Mouse (Mus musculus) midbrain, postnatal 0 days (tissue): ENCODE data around the gene Tango2. TPM values are rescaled to one million over a fixed set of nuclear protein-coding genes. Genes with fewer than 3 reads are reported as not detected.

Experiments
- ATAC-seq: fragments of 200-750 bp; cut with Nextera tagmentation; 2 replicates; pipeline ENCODE4 v1.8.0; 2017; ENCODE audit warnings: moderate number of reproducible peaks, mild to moderate bottlenecking, moderate TSS enrichment, moderate library complexity; ENCODE audit not compliant: low FRiP score
- DNase-seq: peaks from one replicate; pipeline ENCODE4 v3.0.0-alpha.2; 2015; ENCODE audit warnings: low spot score
- H3K27ac ChIP-seq: fragments of 300-500 bp; sonication (generic); 2 replicates; pipeline ENCODE4 v1.5.1; 2014; ENCODE audit warnings: low read depth, mild to moderate bottlenecking, low read length, mixed read lengths
- H3K27me3 ChIP-seq: fragments of 300-500 bp; sonication (generic); 2 replicates; pipeline ENCODE4 v1.6.1; 2014; ENCODE audit warnings: low read length, control low read depth, mixed read lengths; ENCODE audit not compliant: insufficient read depth
- H3K36me3 ChIP-seq: fragments of 300-500 bp; sonication (generic); 2 replicates; pipeline ENCODE4 v1.6.1; 2014; ENCODE audit warnings: low read length, control low read depth, mixed read lengths; ENCODE audit not compliant: insufficient read depth
- H3K4me1 ChIP-seq: fragments of 300-500 bp; sonication (generic); 2 replicates; pipeline ENCODE4 v1.6.1; 2014; ENCODE audit warnings: mild to moderate bottlenecking, control low read depth, antibody characterized with exemption, low read length, mixed read lengths; ENCODE audit not compliant: insufficient read depth
- H3K4me2 ChIP-seq: fragments of 300-500 bp; sonication (generic); 2 replicates; pipeline ENCODE4 v1.6.1; 2014; ENCODE audit warnings: low read depth, mild to moderate bottlenecking, low read length, mixed read lengths; ENCODE audit not compliant: poor library complexity, severe bottlenecking
- H3K4me3 ChIP-seq: fragments of 300-500 bp; sonication (generic); 2 replicates; pipeline ENCODE4 v1.5.1; 2014; ENCODE audit warnings: low read depth, mild to moderate bottlenecking, low read length, moderate library complexity
- H3K9ac ChIP-seq: fragments of 300-500 bp; sonication (generic); replicated peaks from 2 replicates; pipeline ENCODE4 v1.6.1; 2014; ENCODE audit warnings: mild to moderate bottlenecking, low read length, moderate library complexity, mixed read lengths; ENCODE audit not compliant: poor library complexity, severe bottlenecking
- H3K9me3 ChIP-seq: fragments of 300-500 bp; sonication (generic); 2 replicates; pipeline ENCODE4 v1.6.1; 2016; ENCODE audit warnings: low read length, control low read depth
- CTCF ChIP-seq: IDR thresholded peaks from 2 replicates; pipeline ENCODE4 v1.5.1; 2016; ENCODE audit warnings: antibody characterized with exemption, mild to moderate bottlenecking
- WGBS: fragments of 180-500 bp; shearing (Covaris S2); extraction: QIAGEN DNeasy Blood & Tissue Kit; methylation state at CpG from one replicate; pipeline ENCODE4 v1.1.7; 2014; 5-methylcytosine and 5-hydroxymethylcytosine counted together
- polyA plus RNA-seq: library from polyadenylated mRNA; unstranded; fragments of >200 nt; fragmentation: Nextera tagmentation; extraction: Ambion mirVana; gene quantifications from 2 replicates; pipeline ENCODE4 v1.2.1, GENCODE M21; 2015
- total RNA-seq: library from RNA; depleted of rRNA; stranded (reverse); fragments of >200 nt; gene quantifications from 2 replicates; pipeline ENCODE4 v1.2.3, GENCODE M21; 2014

Gene Tango2
- total and polyA plus RNA-seq, 2 experiments from 2014 or later = 44.1 to 88.0 TPM

- peak; percentile 53 for DNase-seq
- peaks cover 14% of the 10 kb centered on the region; the same call in 1 of the 2 replicates for H3K4me1 ChIP-seq
- H3K36me3 ChIP-seq = peaks cover 8% of the 10 kb centered on the region
- ATAC-seq = peak; percentile 84
- no peaks in the 10 kb centered on the region for H3K9me3 ChIP-seq
- peak overlapping the region; percentile 87 for H3K4me2 ChIP-seq
- peak overlapping the region; percentile 99 for H3K9ac ChIP-seq
- H3K4me3 ChIP-seq = peak overlapping the region; percentile 97
- H3K27me3 ChIP-seq = no peaks in the 10 kb centered on the region
- H3K27ac ChIP-seq = peak overlapping the region; percentile 89
- under 1% methylated on average over 15 of the region's 31 CpGs for WGBS
- TF ChIP-seq CTCF = no peak
These were observed 59.3 kb downstream of the Tango2 start for GRCm38 (mm10) chr16:18288581-18289061.

DNA sequence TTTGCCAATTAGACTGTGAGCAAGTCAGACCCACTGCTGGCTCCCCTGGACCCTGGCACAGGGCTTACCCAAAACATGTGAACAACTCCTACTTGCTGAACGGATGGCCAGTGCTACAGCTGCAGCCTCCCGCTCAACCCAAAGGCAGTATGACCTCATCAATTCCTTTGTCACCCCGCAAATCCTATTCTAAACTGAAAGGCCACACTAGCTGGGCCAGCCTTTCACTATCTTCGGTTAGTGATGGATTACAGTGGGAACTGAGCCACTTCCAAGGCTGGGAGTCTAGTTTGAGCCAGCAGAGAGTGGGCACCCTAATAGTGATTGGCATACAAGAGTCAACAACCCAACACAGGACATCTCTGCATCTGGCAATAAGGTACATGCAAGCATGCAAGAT is 59.7 kb downstream of the Tango2 start:
- Histone ChIP-seq H3K4me2 (peak overlapping the region; percentile 87), H3K9me3 (no peaks in the 10 kb centered on the region), H3K27me3 (no peaks in the 10 kb centered on the region), H3K9ac (peak overlapping the region; percentile 99), H3K36me3 (peaks cover 13% of the 10 kb centered on the region), H3K4me1 (peaks cover 14% of the 10 kb centered on the region; the same call in 1 of the 2 replicates), H3K27ac (peak overlapping the region; percentile 89), H3K4me3 (peak overlapping the region; percentile 97)
- DNase-seq (peak; percentile 37), ATAC-seq (no peak)
- WGBS = 0% methylated on average over 4 of the region's 4 CpGs
- TF ChIP-seq CTCF = no peak

DNA sequence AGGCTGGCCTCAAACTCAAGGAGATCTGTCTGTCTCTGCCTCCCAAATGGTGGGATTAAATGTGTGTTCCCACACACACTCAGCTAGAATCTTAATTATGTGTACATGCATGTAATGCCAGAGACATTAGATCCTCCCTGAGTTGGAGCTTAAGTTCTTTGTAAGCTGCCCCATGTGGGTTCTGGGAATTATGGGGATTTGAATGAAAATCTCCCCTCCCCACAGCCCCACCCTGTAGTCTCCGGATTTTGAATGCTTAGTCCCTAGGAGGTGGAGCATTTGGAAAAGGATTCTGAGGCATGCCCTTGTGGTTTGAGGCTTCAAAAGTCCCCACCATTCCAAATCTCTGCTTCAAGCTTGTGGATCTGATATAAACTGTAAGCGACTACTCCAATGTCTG is 72.7 kb downstream of the Tango2 start:
- TF ChIP-seq CTCF = no peak
- no peak overlapping the region for H3K9ac ChIP-seq
- no peak overlapping the region for H3K4me3 ChIP-seq
- WGBS = 54% methylated on average over 2 of the region's 2 CpGs
- H3K9me3 ChIP-seq = no peaks in the 10 kb centered on the region
- no peak overlapping the region for H3K27ac ChIP-seq
- no peak overlapping the region for H3K4me2 ChIP-seq
- no peaks in the 10 kb centered on the region for H3K4me1 ChIP-seq
- H3K36me3 ChIP-seq = peaks cover 48% of the 10 kb centered on the region
- no peaks in the 10 kb centered on the region for H3K27me3 ChIP-seq
- ATAC-seq (no peak), DNase-seq (no peak)

GRCm38 (mm10) chr16:18268182-18268581 is 79.7 kb downstream of the Tango2 start:
- Histone ChIP-seq H3K36me3 (peaks cover 47% of the 10 kb centered on the region), H3K9ac (no peak overlapping the region), H3K4me2 (no peak overlapping the region), H3K27ac (no peak overlapping the region), H3K9me3 (no peaks in the 10 kb centered on the region), H3K27me3 (no peaks in the 10 kb centered on the region), H3K4me1 (no peaks in the 10 kb centered on the region), H3K4me3 (no peak overlapping the region)
- 88% methylated on average over 5 of the region's 5 CpGs for WGBS
- no peak for ATAC-seq
- peak; percentile 49 for TF ChIP-seq CTCF
- no peak for DNase-seq

GRCm38 (mm10) chr16:18265024-18265423 is 82.9 kb downstream of the Tango2 start:
- no peak overlapping the region for H3K4me2 ChIP-seq
- peaks cover 34% of the 10 kb centered on the region for H3K36me3 ChIP-seq
- TF ChIP-seq CTCF = no peak

DNA sequence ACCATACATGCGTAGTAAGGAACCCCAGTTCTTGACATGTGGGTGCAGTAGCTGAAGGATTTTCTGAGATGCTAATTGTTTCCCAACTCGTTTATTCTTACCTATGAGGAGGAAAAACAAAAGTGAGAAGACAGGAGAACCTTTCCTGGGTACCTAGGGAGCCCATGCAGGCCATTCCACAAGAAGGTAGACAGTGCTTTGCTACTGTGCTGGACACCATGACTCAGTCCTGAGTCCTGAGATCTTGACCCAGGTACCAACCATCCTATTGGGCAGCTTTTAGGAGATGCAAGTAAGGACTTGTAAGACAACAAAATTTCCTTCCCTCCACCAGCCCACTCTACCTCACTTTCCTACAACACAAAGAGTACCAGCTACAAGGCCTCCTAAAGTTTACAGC is 89.7 kb downstream of the Tango2 start, which contains the start of gene Gm49776:
TSS of gene Gm49776 (minus strand) at position 101 of the 400 bp plus-strand sequence.
- no peak within 1 kb of the TSS for H3K4me3 ChIP-seq
- H3K27me3 ChIP-seq = no peaks in the 10 kb centered on the region
- WGBS = 97% methylated on average over 2 of the region's 2 CpGs
- H3K36me3 ChIP-seq = peaks cover 61% of the 10 kb centered on the region
- DNase-seq (no peak), ATAC-seq (no peak)
- H3K27ac ChIP-seq = no peak within 1 kb of the TSS
- no peak for TF ChIP-seq CTCF
- no peak within 1 kb of the TSS for H3K9ac ChIP-seq
- no peak within 1 kb of the TSS for H3K4me2 ChIP-seq
- no peaks in the 10 kb centered on the region for H3K9me3 ChIP-seq
- no peaks in the 10 kb centered on the region for H3K4me1 ChIP-seq

More at GRCm38 (mm10) chr16:18265024-18265423, 82.9 kb downstream of the Tango2 start:
- H3K27ac ChIP-seq = no peak overlapping the region
- H3K9ac ChIP-seq = no peak overlapping the region
- no peak overlapping the region for H3K4me3 ChIP-seq
- no peaks in the 10 kb centered on the region for H3K4me1 ChIP-seq
- H3K9me3 ChIP-seq = no peaks in the 10 kb centered on the region
- H3K27me3 ChIP-seq = no peaks in the 10 kb centered on the region
- WGBS = 68% methylated on average over 2 of the region's 2 CpGs
- no peak for DNase-seq
- ATAC-seq = no peak
